Mouse (Mus musculus) heart, postnatal 14 days (tissue): Measurements from ENCODE around the gene Adsl. TPM values are rescaled to one million over a fixed set of nuclear protein-coding genes. Genes with fewer than 3 reads are reported as not detected.

ENCODE experiments used
- DNase-seq, 2 experiments: peaks; one replicate each; pipeline ENCODE4 v3.0.0; 2021 to 2022
- intact Hi-C: fragments of 180-260 bp; cut with DNase I; formaldehyde crosslinking; loops from one replicate; pipeline ENCODE4 v1.15.1; 2025
- total RNA-seq, 2 experiments: library from RNA; stranded (reverse); gene quantifications; 2 replicates each; pipeline ENCODE4 v1.2.3; 2021

Gene Adsl
- total RNA-seq, 2 experiments from 2014 or later, result 84.9 to 94.4 TPM

DNA sequence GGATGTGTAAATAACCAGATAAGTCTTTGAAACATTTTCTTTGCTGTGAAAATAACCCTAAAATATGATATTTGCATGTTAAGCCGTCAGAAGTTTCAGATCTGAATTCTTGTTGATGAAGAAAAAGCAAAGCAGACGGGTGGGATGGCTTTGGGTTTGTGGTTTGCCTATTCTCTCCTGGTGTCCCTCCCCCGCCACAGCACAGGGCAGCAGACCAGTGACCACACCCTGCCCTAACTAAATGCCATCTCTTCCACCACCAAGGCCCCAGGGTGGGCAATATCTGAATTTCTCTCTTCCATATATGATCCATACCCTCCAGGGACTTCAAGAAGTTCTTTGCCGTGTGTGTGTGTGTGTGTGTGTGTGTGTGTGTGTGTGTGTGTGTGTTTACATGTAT is 9.7 kb upstream of the Adsl start:
- intact Hi-C loops, result no loop called here
- DNase-seq, result no peak

DNA sequence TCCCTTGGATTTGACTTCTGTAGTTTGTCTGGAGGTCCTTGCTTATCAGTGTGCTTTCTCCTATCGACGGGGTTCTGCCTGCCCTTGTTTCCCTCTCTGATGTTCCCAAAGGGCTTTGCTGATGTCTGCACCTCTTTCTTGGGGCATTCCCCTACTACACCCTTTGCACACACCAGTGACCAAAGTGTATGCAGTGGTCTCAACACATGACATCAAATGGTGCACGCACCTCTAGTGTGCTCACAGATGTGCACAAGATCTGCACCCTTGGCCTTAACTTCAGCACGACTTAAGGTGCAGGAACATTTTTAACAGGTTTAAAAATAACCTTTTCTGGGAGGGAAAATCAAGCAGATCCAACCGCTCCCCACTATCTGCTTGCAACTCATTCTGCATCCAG is 8.9 kb upstream of the Adsl start:
- DNase-seq, result no peak
- intact Hi-C loops, result no loop called here

DNA sequence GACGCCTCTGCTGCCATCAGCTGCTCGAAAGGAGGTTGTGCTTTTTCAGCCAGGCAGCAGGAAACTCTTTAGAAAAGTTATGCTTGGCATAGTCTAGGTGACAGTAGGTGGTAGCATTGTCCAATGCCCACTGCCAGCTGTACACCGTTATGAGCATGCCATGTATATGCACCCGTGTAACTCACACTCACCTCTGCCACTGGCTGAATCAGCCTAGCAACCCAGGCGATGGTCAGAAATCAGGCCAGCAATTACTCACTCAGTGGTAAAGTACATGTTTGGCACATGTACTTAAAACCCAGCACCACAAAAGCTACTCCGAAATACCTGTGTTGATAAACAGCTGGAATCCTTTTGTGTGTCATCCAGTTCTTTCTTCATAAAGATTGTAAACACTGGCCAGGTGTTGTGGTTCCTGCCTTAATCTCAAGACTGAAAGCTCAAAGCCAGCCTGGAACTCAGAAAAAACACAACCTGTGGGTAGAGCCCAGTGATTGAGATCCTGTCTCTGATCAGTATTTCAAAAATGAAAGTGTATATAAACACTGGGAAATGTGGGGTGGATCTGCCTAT is 6.7 kb upstream of the Adsl start:
- intact Hi-C loops, result no loop called here
- no peak for DNase-seq

GRCm38 (mm10) chr15:80945851-80946250 is 2.4 kb upstream of the Adsl start:
- intact Hi-C loops, result no loop called here
- peak in 1 of 2 experiments; percentile 42 for DNase-seq

GRCm38 (mm10) chr15:80949431-80949830 is 1.1 kb downstream of the Adsl start:
- intact Hi-C loops, result loop anchor here (2.0 kb wide), 1 partner anchor 243 kb away; no protein-coding TSS in a partner anchor
- DNase-seq, result no peak

- intact Hi-C loops, result no loop called here
- no peak for DNase-seq
Measured at GRCm38 (mm10) chr15:80950055-80950454, 1.8 kb downstream of the Adsl start.

DNA sequence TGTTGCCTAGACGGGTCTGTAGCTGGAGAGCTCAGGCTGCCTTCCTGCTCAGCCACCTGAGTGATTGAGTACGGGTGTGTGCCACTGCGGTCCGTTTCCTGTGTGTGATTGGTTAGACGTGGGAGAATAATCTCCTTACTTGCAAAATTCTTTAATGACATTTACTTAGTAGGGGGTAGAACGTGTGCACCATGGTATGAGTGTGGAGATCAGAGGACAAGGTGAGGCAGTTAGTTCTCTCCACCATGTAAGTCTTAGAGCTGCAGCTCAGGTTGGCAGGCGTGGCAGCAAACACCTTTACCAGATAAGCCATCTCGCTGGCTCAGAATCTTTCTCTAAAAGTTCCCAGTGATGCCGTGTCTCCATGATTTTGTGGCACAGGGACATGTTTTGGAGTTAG is 5.7 kb downstream of the Adsl start:
- intact Hi-C loops, result no loop called here
- DNase-seq, result no peak

DNA sequence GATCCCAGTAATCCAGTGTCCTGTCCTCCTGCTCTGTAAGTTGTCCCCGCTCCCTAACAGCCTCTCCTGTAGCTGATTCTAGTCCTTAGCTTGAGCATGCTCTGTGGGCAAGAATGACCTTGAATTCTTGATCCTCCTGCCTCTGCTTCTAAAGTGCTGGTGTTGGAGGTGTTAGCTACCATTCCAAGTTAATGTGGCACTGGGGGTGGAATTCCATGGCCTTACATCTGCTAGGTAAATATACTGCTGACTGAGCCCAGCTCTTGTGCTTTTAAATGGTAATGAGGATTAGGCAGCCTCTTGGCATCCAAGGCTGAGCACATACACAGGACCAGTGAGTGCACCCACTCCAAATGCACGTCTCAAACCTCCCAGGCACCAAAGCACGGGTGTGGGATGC is 6.6 kb downstream of the Adsl start:
- intact Hi-C loops, result no loop called here
- no peak for DNase-seq

GRCm38 (mm10) chr15:80955836-80956438 is 7.6 kb downstream of the Adsl start:
- DNase-seq, result no peak
- intact Hi-C loops, result no loop called here

- intact Hi-C loops, result no loop called here
- DNase-seq, result no peak
Measured at GRCm38 (mm10) chr15:80969371-80969770, 21.1 kb downstream of the Adsl start.

GRCm38 (mm10) chr15:80974311-80974710 is 26.0 kb downstream of the Adsl start:
- DNase-seq, result no peak
- intact Hi-C loops, result no loop called here

DNA sequence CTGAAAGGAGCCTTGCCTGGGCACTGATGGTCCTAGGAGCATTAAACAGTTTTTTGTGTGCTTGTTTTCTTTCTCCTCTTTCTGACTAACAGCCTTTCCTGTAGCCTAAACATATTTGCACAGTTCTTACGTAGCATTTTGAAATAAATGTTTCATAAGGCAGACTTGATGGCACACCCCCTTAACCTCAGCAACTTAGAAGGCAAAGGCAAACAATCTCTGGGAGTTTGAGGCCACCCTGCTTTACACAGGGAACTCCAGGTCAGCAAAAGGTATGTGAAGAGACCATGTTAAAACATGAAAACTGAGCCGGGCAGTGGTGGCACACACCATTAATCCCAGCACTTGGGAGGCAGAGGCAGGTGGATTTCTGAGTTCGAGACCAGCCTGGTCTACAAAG is 27.4 kb downstream of the Adsl start:
- intact Hi-C loops, result no loop called here
- DNase-seq, result no peak

DNA sequence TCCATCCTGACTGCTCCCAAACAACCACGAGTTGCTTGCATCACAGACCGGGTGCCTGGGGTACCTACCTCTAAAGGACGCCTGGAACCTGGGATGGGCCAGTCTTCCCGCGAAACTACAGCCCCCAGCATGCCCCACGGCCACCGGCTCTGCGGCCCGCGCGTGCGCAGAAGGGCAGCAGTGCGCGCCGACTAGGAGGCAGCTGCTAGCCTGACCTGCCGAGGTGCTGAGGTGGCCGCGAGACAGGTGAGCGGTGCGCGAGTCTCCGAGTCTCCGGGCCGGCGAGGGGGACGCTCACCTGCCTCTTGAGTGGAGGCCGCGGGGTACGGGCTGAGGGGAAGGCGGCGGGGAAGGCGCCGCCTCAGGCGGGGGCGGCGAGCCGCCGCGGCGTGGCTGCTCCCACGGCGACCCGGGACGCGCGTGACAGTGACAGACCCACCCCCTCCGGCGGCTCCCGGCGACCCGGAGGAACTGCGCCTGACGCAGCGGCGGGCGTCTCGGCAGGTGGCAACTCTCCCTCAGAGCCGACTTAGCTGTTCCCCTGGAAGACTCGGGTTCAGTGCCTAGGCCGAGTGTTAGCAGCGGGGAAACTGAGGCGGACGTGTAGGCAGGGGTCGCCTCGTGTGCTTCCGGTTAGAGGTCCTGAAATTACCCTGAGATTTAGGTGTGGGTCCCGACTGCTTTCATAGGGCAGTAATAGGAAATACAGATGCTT is 29.5 kb downstream of the Adsl start, which contains the start of gene Sgsm3:
TSS of gene Sgsm3 (plus strand) at position 146 of the 715 bp plus-strand sequence.
- DNase-seq, result peak; percentile 90
- intact Hi-C loops, result no loop called here

DNA sequence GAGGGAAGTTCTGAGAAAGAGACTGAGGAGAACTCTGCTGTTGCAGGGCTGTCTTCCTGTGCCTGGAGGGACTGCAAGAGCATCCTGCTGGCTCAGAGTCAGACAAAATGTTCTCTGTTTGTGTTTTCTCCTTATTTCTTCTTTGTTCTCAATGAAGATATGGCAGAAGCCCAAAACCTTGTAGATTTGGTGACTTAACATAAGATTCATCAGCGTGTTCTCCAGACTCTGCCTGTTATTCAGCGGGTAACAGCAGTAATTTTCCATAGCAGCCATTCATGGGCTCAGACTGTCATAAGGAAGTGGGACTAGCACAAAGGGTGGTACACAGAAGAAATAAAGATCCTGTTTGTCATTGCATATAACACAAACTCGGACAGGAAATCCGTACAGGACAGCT is 31.3 kb downstream of the Adsl start:
- DNase-seq, result no peak
- intact Hi-C loops, result no loop called here

GRCm38 (mm10) chr15:80981176-80981575 is 32.9 kb downstream of the Adsl start:
- intact Hi-C loops, result no loop called here
- DNase-seq, result no peak

DNA sequence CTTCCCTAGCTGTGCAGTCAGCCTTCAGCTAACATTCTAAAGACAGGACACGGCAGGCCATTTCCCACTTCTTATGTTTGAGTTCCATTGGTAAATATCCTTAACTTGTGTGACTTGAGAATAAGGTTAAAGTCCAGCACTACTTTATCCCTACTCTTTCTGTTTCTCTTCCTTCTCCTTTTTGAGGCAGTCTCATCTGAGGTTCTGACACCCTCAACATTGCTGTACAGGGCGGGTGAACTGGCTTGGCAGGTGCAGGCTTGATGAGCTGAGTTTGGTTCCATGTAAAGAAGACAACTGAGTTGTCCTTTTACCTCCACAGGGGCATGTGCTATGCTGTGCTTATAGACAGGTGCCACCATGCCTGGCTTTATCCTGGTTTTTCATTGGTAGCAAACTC is 35.0 kb downstream of the Adsl start:
- intact Hi-C loops, result no loop called here
- DNase-seq, result no peak

DNA sequence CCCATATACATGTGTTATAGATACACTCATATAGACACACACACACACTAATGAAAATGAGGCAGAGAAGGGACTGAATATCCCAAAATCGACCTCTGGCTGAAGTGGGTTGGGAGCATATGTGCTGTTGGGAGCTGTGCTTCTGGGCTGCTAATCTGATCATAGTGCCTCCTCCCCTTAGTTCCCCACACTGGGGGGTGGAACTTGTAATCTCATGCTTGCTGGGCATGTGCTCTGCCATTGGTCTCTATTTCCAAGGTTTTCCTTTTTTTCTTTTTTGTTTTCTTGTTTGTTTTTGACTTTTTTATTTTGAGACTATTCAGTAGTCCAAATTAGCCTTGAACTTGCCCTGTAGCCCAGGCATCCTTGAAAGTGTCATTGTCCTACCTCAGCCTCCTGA is 40.0 kb downstream of the Adsl start:
- DNase-seq, result no peak
- intact Hi-C loops, result no loop called here

DNA sequence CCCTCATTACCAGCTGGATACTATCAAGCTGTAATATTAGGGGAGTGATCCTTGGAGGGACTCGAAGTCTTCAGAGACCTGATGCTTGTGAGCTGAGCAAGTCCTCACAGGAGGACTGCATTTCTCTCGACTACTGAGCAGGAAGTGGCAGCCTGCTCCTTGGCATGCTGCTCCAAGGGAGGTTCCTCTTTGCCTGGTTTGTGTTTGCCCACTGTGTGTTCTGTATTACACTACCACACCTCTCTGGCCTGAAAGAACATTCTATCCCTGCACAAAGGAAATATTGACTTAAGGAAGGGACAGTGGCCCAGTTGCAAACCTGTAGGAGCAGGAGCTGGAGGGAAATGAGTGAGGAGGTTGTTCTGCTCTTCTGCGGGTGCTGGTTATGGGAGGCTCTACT is 41.4 kb downstream of the Adsl start:
- intact Hi-C loops, result no loop called here
- no peak for DNase-seq

DNA sequence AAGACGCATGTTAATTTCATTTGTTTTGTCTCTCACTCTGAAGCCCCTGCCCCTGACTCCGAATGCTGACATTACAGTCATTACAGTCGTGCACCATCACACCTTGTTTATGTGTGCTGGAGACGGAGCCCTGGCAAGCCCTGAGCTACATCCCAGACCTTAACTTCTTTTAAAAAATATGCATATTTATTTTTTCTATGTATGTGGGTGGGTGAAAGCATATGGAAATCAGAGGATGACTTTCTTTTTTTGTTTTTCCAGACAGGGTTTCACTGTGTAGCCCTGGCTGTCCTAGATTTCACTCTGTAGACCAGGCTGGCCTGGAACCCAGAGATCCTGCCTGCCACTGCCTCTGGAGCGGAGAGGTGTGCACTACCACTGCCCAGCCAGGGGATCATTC is 46.7 kb downstream of the Adsl start:
- DNase-seq, result no peak
- intact Hi-C loops, result no loop called here

- no peak for DNase-seq
- intact Hi-C loops, result no loop called here
Measured at GRCm38 (mm10) chr15:80996090-80996835, 48.0 kb downstream of the Adsl start.

DNA sequence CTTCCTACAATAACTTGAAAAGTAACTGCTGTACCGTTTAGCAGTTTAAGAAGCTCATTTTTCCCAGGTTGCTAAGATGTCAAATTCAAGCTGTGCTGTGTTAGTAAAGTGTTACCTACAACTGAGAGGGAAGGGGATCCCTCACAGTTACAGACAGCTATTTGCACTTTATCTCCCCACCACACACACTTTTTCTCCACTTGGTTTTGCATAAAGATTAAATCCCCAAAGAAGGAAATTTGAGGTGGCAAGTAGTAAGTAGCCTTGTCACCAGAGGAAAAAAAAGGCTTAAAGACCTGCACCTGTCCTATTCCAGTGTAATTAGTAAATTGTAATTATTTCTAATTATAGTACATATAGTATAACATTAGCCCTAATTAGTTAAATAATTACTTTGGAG is 48.8 kb downstream of the Adsl start:
- intact Hi-C loops, result no loop called here
- DNase-seq, result no peak
